Mouse (Mus musculus) embryonic facial prominence, embryonic 11.5 days (tissue): ENCODE results near the gene Sos2. TPM values are rescaled to one million over a fixed set of nuclear protein-coding genes. Genes with fewer than 3 reads are reported as not detected.

ENCODE experiments used
- ATAC-seq: fragments of 200-750 bp; cut with Nextera tagmentation; replicated peaks from 2 replicates; pipeline ENCODE4 v1.8.0; 2017; ENCODE audit warnings: low read depth; ENCODE audit not compliant: insufficient number of reproducible peaks, low FRiP score, low TSS enrichment
- DNase-seq: peaks from one replicate; pipeline ENCODE4 v3.0.0-alpha.2; 2015; ENCODE audit warnings: low spot score
- H3K27ac ChIP-seq: fragments of 300-500 bp; sonication (generic); replicated peaks from 2 replicates; pipeline ENCODE4 v1.5.1; 2014; ENCODE audit warnings: mild to moderate bottlenecking, low read depth, low read length, control low read depth
- H3K27me3 ChIP-seq: fragments of 300-500 bp; sonication (generic); 2 replicates; pipeline ENCODE4 v1.6.1; 2014; ENCODE audit warnings: mild to moderate bottlenecking, low read length, moderate library complexity, mixed read lengths; ENCODE audit not compliant: control insufficient read depth, insufficient read depth
- H3K36me3 ChIP-seq: fragments of 300-500 bp; sonication (generic); replicated peaks from 2 replicates; pipeline ENCODE4 v1.6.1; 2014; ENCODE audit warnings: low read depth, mild to moderate bottlenecking, low read length, moderate library complexity, mixed read lengths; ENCODE audit not compliant: control insufficient read depth, insufficient read depth
- H3K4me1 ChIP-seq: fragments of 300-500 bp; sonication (generic); 2 replicates; pipeline ENCODE4 v1.6.1; 2014; ENCODE audit warnings: low read length, mixed read lengths; ENCODE audit not compliant: control insufficient read depth, insufficient read depth
- H3K4me2 ChIP-seq: fragments of 300-500 bp; sonication (generic); 2 replicates; pipeline ENCODE4 v1.6.1; 2014; ENCODE audit warnings: low read depth, mild to moderate bottlenecking, control low read depth, low read length, moderate library complexity
- H3K4me3 ChIP-seq: fragments of 300-500 bp; sonication (generic); 2 replicates; pipeline ENCODE4 v1.5.1; 2014; ENCODE audit warnings: low read depth, low read length, control low read depth
- H3K9ac ChIP-seq: fragments of 300-500 bp; sonication (generic); replicated peaks from 2 replicates; pipeline ENCODE4 v1.6.1; 2014; ENCODE audit warnings: mild to moderate bottlenecking, control low read depth, low read length
- H3K9me3 ChIP-seq: fragments of 300-500 bp; sonication (generic); replicated peaks from 2 replicates; pipeline ENCODE4 v1.6.1; 2016; ENCODE audit warnings: mild to moderate bottlenecking, low read length, inconsistent platforms, mixed read lengths; ENCODE audit not compliant: control insufficient read depth
- WGBS: fragments of 180-500 bp; shearing (Covaris S2); extraction: QIAGEN DNeasy Blood & Tissue Kit; methylation state at CpG from one replicate; pipeline ENCODE4 v1.1.7; 2014; 5-methylcytosine and 5-hydroxymethylcytosine counted together
- microRNA-seq: library from miRNA; unstranded; fragments of <30 nt; microRNA quantifications from one replicate; pipeline ENCODE4, GENCODE M21; 2016; ENCODE audit warnings: borderline number of aligned reads
- polyA plus RNA-seq: library from polyadenylated mRNA; unstranded; fragments of >200 nt; fragmentation: Nextera tagmentation; extraction: Ambion mirVana; gene quantifications from 2 replicates; pipeline ENCODE4 v1.2.1, GENCODE M21; 2014

Gene Sos2
- polyA plus RNA-seq, 1 experiment from 2014 or later, result 13.1 TPM

DNA sequence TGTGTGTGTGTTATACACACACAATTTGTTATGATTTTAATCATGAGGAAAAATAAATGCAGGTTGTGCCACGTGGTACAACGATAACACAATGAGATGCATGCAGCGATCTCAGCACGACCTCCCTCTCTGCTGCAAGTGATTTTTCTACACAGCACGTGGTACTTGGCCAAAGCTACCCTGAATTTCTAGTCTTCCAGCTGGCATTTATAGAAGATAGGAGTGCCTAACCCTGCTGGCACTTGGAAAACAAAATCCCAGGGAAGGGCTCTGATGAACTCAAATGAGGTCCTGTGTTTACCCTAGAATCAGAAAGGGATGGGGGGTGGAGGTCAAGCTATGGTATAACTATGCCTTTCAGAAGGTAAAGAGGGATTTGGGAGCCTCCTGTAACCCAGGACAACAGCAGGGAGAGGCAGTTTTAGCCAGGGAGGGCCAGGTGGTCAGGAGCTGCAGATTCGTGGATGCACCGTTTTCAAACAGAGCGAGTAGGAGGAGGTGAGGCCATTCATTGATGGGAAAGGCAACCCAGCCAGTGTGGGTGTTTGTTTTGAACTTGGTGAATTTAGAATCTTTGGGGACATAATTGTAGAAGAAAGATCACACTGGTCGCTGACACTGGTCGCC, 144.9 kb downstream of the Sos2 start:
- no peaks in the 10 kb centered on the region for H3K36me3 ChIP-seq
- H3K4me3 ChIP-seq, result no peak overlapping the region
- no peaks in the 10 kb centered on the region for H3K4me1 ChIP-seq
- H3K27ac ChIP-seq, result no peak overlapping the region
- 79% methylated on average over 10 of the region's 10 CpGs for WGBS
- ATAC-seq (no peak), DNase-seq (no peak)
- no peaks in the 10 kb centered on the region for H3K27me3 ChIP-seq
- no peak overlapping the region for H3K9ac ChIP-seq
- H3K9me3 ChIP-seq, result no peaks in the 10 kb centered on the region
- no peak overlapping the region for H3K4me2 ChIP-seq

Small RNA genes within 50 kb of the gene (microRNA-seq; reads per million reads assigned to microRNA genes)
- gene Gm23018, result not detected

Other genes starting within 250 kb of the Sos2 start
- gene Vcpkmt, start 98.8 kb downstream of the Sos2 start, polyA plus RNA-seq, result 29.9 and 34.7 TPM in 2 replicates
- 17.3 and 18.6 TPM in 2 replicates for gene L2hgdh, start 43.0 kb upstream of the Sos2 start, polyA plus RNA-seq
- gene Atp5s, start 43.1 kb upstream of the Sos2 start, polyA plus RNA-seq, result 23.3 and 24.1 TPM in 2 replicates
- 0.77 and 0.98 TPM in 2 replicates for gene Cdkl1, start 109.4 kb upstream of the Sos2 start, polyA plus RNA-seq
- 13.3 and 18.9 TPM in 2 replicates for gene Atl1, start 210.8 kb upstream of the Sos2 start, polyA plus RNA-seq
- gene Map4k5, start 211.3 kb upstream of the Sos2 start, polyA plus RNA-seq, result 46.8 and 47.3 TPM in 2 replicates